Mouse (Mus musculus) cortical plate, adult 2 months (tissue): ENCODE measurements around the gene Nfat5.

Experiments used
- CTCF ChIP-seq: fragments of 200-500 bp; IDR thresholded peaks from 2 replicates; pipeline ENCODE4 v1.5.1; 2011; ENCODE audit warnings: mild to moderate bottlenecking, control low read depth, low read length; ENCODE audit not compliant: insufficient read depth; ENCODE audit errors: extremely low read depth
- POLR2A ChIP-seq: fragments of 200-500 bp; IDR thresholded peaks from 2 replicates; pipeline ENCODE4 v1.6.1; 2011; ENCODE audit warnings: mild to moderate bottlenecking, low read length, control low read depth; ENCODE audit not compliant: insufficient read depth; ENCODE audit errors: extremely low read depth

DNA sequence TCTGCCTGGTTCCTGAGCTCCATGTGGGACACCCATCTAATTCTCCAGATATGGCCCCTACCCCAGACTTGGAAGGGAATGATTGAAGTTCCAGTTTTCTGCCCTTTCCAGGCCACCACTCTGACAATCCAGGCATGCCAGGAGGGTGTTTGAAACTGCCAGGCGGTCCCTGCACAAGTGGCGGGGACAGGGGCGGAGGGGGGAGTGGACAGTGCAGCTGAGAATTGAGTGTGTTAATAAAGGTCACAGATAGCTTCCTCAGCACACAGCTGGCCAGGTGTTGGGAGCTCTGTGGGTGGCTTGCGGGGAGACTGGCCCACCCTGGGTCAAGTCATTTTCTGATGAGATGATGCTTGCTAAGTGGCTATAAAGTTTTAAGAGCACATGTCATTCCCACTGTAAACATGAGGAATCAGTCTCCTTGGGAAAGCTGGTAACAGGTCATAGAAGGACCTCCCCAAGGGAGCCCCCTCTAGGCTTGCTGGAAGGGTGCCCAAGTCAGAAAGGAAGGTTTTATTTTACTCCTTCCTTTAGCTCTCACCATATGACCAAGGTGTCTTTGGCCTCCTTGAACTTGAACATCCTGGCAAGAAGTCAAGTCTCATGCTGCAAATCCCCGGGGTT is 41.7 kb upstream of the Nfat5 start:
- TF ChIP-seq CTCF: no peak
- no peak for TF ChIP-seq POLR2A
